Mouse (Mus musculus) forebrain, embryonic 13.5 days (tissue): ENCODE measurements around the gene Hrk. TPM values are rescaled to one million over a fixed set of nuclear protein-coding genes. Genes with fewer than 3 reads are reported as not detected.

Experiments used
- ATAC-seq: fragments of 200-750 bp; cut with Nextera tagmentation; 2 replicates; pipeline ENCODE4 v1.8.0; 2017
- H3K27ac ChIP-seq: fragments of 300-500 bp; sonication (generic); 2 replicates; pipeline ENCODE4 v1.5.1; 2015; ENCODE audit warnings: inconsistent platforms, mild to moderate bottlenecking, moderate library complexity
- H3K27me3 ChIP-seq: fragments of 300-500 bp; sonication (generic); 2 replicates; pipeline ENCODE4 v1.6.1; 2015; ENCODE audit warnings: mild to moderate bottlenecking, inconsistent platforms
- H3K36me3 ChIP-seq: fragments of 300-500 bp; sonication (generic); 2 replicates; pipeline ENCODE4 v1.6.1; 2015; ENCODE audit warnings: mild to moderate bottlenecking, inconsistent platforms; ENCODE audit not compliant: poor library complexity, severe bottlenecking
- H3K4me1 ChIP-seq: fragments of 300-500 bp; sonication (generic); 2 replicates; pipeline ENCODE4 v1.6.1; 2015; ENCODE audit warnings: inconsistent platforms
- H3K4me2 ChIP-seq: fragments of 300-500 bp; sonication (generic); 2 replicates; pipeline ENCODE4 v1.6.1; 2015; ENCODE audit warnings: inconsistent platforms, mild to moderate bottlenecking, moderate library complexity
- H3K4me3 ChIP-seq: fragments of 300-500 bp; sonication (generic); 2 replicates; pipeline ENCODE4 v1.5.1; 2015; ENCODE audit warnings: mild to moderate bottlenecking, inconsistent platforms
- H3K9ac ChIP-seq: fragments of 300-500 bp; sonication (generic); 2 replicates; pipeline ENCODE4 v1.6.1; 2015; ENCODE audit warnings: mild to moderate bottlenecking, inconsistent platforms
- H3K9me3 ChIP-seq: fragments of 300-500 bp; sonication (generic); replicated peaks from 2 replicates; pipeline ENCODE4 v1.6.1; 2016; ENCODE audit warnings: inconsistent platforms
- WGBS: fragments of 180-500 bp; shearing (Covaris S2); methylation state at CpG from one replicate; pipeline ENCODE4 v1.1.7; 2015; 5-methylcytosine and 5-hydroxymethylcytosine counted together
- polyA plus RNA-seq: library from polyadenylated mRNA; unstranded; fragments of >200 nt; fragmentation: Nextera tagmentation; extraction: Ambion mirVana; gene quantifications from 2 replicates; pipeline ENCODE4 v1.2.1, GENCODE M21; 2015

The Hrk gene
- polyA plus RNA-seq, 1 experiment from 2014 or later = 0.62 TPM

DNA sequence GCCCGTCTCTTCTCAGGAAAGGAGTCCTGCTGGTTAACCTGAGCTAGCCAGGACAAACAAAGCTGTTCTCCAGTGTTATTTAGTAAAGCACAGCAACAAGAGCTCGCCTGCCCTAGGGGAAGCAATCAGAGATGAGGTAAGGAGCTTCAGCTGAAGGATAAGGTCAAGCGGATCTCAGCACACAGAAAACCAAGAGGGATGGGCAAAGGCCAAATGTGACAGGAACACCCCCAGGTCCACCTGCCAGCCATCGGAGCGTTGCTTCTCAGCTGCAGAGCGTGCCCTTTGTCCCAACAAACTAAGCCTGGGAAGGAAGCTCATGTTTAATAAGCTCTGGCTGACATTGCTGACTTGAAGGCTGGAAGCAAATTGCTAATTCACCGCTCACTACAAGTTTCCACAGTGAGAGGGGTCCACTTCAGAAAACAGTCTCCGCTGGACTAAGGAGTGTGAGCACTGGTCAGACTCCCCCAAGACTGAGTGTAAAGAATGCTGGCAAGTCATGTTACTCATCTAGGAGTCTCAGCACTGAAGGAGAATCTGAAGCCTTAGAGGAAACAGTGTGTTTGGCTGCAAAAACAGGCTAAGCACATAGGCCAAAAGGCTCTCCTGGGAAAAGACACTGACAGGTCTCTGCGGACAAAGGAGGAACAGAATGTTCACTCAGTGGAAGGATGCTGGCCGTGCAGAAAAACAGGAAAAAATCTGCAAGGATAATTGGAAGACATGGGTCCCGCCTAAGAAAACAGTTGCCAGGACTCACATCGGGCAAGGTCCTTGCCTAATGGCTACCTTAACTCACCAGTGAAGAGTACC lies 21.0 kb upstream of the Hrk start:
- H3K9me3 ChIP-seq = no peaks in the 10 kb centered on the region
- H3K27me3 ChIP-seq = no peaks in the 10 kb centered on the region
- ATAC-seq = no peak
- no peak overlapping the region for H3K4me3 ChIP-seq
- peaks cover 46% of the 10 kb centered on the region for H3K36me3 ChIP-seq
- peaks cover 19% of the 10 kb centered on the region for H3K4me1 ChIP-seq
- H3K27ac ChIP-seq = no peak overlapping the region
- no peak overlapping the region for H3K4me2 ChIP-seq
- 84% methylated on average over 12 of the region's 12 CpGs for WGBS
- no peak overlapping the region for H3K9ac ChIP-seq

GRCm38 (mm10) chr5:118144327-118144726 lies 20.1 kb upstream of the Hrk start:
- no peaks in the 10 kb centered on the region for H3K9me3 ChIP-seq
- H3K4me1 ChIP-seq = peaks cover 19% of the 10 kb centered on the region
- H3K27me3 ChIP-seq = no peaks in the 10 kb centered on the region
- no peak overlapping the region for H3K4me3 ChIP-seq
- no peak overlapping the region for H3K9ac ChIP-seq
- WGBS = 89% methylated on average over 4 of the region's 4 CpGs
- no peak overlapping the region for H3K27ac ChIP-seq
- peaks cover 39% of the 10 kb centered on the region for H3K36me3 ChIP-seq
- no peak overlapping the region for H3K4me2 ChIP-seq
- no peak for ATAC-seq

DNA sequence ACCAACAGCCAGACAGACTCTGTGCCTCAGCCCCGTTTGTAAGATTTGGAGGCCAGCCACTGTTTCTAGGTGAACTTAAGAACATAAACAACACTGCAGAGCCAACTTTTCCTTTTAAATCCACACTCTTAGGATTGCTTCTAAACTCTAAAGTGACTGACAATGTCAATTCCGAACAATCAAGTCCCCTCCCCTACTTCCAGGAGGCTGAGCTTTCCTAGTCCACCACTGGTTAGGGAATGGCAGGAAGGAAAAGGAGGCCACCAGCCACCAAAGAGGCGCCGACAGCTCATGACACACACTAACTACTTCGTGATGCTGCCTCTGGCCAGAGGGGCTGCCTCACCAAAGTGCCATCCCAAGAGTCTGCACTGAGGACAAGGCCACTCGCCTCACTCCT lies 19.7 kb upstream of the Hrk start:
- no peak overlapping the region for H3K27ac ChIP-seq

GRCm38 (mm10) chr5:118145458-118145857 lies 19.0 kb upstream of the Hrk start:
- H3K27ac ChIP-seq = peak overlapping the region; percentile 74
- no peak overlapping the region for H3K4me2 ChIP-seq
- H3K4me3 ChIP-seq = no peak overlapping the region
- ATAC-seq = no peak
- peaks cover 19% of the 10 kb centered on the region for H3K4me1 ChIP-seq
- no peaks in the 10 kb centered on the region for H3K9me3 ChIP-seq
- no peak overlapping the region for H3K9ac ChIP-seq
- peaks cover 29% of the 10 kb centered on the region for H3K36me3 ChIP-seq
- 87% methylated on average over 3 of the region's 3 CpGs for WGBS
- H3K27me3 ChIP-seq = no peaks in the 10 kb centered on the region

More for the DNA sequence above, 19.7 kb upstream of the Hrk start:
- Histone ChIP-seq H3K4me3 (no peak overlapping the region), H3K27me3 (no peaks in the 10 kb centered on the region), H3K9ac (no peak overlapping the region), H3K36me3 (peaks cover 36% of the 10 kb centered on the region), H3K9me3 (no peaks in the 10 kb centered on the region), H3K4me1 (peaks cover 19% of the 10 kb centered on the region), H3K4me2 (no peak overlapping the region)
- WGBS = 86% methylated on average over 6 of the region's 6 CpGs
- no peak for ATAC-seq

DNA sequence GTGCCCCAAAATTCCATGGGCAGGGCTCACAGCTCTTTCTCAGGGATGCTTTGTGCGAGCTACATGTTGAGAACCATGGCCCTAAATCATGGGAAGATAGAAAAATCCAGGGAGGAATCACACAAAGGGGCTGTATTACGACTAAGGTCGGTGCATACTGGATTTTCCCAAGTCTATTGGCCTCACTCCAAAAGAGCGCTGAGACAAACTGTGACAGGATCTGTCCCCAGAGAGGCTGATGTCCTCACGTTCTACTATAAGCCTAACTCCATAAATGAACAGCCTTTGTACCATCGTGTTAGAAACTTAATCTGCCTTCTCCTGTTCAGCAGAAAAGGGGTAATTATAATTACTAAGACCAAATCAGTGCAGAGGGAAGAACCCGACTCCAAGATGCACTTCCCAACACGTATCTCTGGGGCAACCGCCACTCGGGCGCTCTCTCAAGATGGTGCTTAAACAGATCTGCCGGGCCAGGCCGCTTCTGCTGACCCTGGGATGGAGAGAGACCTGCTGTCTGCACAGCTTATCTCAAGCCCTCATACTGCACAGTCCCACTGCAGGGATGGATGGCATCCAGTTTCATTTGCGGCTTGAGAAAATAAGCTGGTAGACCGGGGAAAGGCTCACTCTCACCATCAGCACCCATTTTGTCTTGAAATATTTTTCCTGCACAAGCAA lies 18.3 kb upstream of the Hrk start:
- Histone ChIP-seq H3K9ac (no peak overlapping the region), H3K27ac (peak overlapping the region; percentile 74)

DNA sequence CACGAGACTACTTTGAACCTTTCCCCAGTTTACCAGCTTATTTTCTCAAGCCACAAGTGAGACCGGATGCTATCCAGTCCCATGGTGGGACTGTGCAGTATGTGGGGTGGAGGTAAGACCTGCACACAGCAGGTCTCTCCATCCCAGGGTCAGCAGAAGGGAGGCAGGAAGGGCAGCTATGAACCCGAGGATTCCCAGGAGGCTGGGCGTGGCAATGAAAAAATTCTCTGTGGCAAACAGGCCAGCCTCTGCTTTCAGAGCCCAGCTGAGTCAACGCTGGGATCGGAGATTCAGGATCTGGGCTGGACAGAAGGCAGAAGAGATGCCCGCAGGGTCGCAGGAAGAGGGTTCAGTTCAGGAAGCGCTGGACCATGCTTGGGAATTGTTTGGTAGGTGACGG lies 17.2 kb upstream of the Hrk start:
- no peak overlapping the region for H3K9ac ChIP-seq
- H3K4me2 ChIP-seq = no peak overlapping the region

More for the DNA sequence above, 18.3 kb upstream of the Hrk start:
- H3K4me3 ChIP-seq = no peak overlapping the region
- 75% methylated on average over 15 of the region's 15 CpGs for WGBS
- peaks cover 19% of the 10 kb centered on the region for H3K4me1 ChIP-seq
- no peak overlapping the region for H3K4me2 ChIP-seq
- H3K9me3 ChIP-seq = no peaks in the 10 kb centered on the region
- peaks cover 23% of the 10 kb centered on the region for H3K36me3 ChIP-seq
- ATAC-seq = no peak
- no peaks in the 10 kb centered on the region for H3K27me3 ChIP-seq

GRCm38 (mm10) chr5:118149711-118150110 lies 14.7 kb upstream of the Hrk start:
- Histone ChIP-seq H3K4me1 (peaks cover 39% of the 10 kb centered on the region), H3K27me3 (no peaks in the 10 kb centered on the region), H3K4me3 (no peak overlapping the region), H3K9ac (no peak overlapping the region), H3K27ac (no peak overlapping the region), H3K9me3 (no peaks in the 10 kb centered on the region), H3K36me3 (peaks cover 13% of the 10 kb centered on the region), H3K4me2 (no peak overlapping the region)
- WGBS = 78% methylated on average over 3 of the region's 3 CpGs
- no peak for ATAC-seq

More for the DNA sequence above, 17.2 kb upstream of the Hrk start:
- WGBS = 87% methylated on average over 10 of the region's 10 CpGs
- H3K4me3 ChIP-seq = no peak overlapping the region
- ATAC-seq = no peak
- H3K4me1 ChIP-seq = peaks cover 19% of the 10 kb centered on the region
- H3K36me3 ChIP-seq = peaks cover 20% of the 10 kb centered on the region
- 0 out of 2 replicates have a peak overlapping the region, but pooled peaks have one; percentile 21 for H3K27ac ChIP-seq
- no peaks in the 10 kb centered on the region for H3K27me3 ChIP-seq
- H3K9me3 ChIP-seq = no peaks in the 10 kb centered on the region

DNA sequence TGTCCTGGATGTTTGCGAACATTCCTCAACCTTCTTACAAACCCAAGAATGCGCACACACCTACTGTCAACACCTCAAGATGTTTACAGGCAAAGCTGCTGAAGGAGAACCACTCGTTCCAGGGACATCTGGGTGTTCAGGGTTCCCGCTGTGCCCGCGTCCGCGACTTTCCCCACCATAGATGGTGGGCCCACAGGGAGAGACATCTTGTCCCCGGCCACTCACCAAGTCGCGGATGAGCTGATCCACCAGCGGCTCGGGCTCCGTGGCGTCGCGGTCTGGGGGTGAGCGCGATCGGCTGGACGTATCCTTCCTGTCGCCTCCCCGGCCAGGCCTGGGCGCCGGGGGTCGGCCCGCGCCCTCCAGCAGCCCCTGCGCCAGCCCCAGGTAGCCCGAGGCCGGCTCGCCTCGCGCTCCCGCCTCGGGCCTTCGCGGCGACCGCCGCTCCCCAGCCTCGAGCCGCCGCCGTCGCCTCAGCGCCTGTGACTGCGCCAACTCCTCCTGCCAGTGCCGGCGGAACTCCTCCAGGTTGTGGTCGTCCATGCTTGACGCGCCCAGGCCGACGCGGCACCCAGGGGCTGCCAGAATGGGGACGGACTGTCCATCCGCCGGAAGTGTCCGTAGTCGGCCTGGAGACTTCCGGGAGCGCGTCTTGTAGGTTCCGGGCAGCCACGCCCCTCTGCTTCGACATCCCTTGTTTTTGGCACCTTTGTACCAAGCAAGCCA lies 9.4 kb upstream of the Hrk start, which contains the start of gene Fbxw8:
Gene Fbxw8, minus strand, starts transcription at position 626 of the 726 bp plus-strand sequence.
- H3K4me3 ChIP-seq = peak within 1 kb of the TSS; percentile 92
- no peak within 1 kb of the TSS for H3K27ac ChIP-seq
- peak within 1 kb of the TSS; percentile 93 for H3K9ac ChIP-seq
- H3K4me1 ChIP-seq = peaks cover 20% of the 10 kb centered on the region
- H3K36me3 ChIP-seq = peaks cover 9% of the 10 kb centered on the region
- H3K4me2 ChIP-seq = peak within 1 kb of the TSS; percentile 76
- peaks cover 4% of the 10 kb centered on the region; the same call in 1 of the 2 replicates for H3K27me3 ChIP-seq
- under 1% methylated on average over 64 of the region's 67 CpGs for WGBS
- peak; percentile 91 for ATAC-seq
- H3K9me3 ChIP-seq = no peaks in the 10 kb centered on the region

DNA sequence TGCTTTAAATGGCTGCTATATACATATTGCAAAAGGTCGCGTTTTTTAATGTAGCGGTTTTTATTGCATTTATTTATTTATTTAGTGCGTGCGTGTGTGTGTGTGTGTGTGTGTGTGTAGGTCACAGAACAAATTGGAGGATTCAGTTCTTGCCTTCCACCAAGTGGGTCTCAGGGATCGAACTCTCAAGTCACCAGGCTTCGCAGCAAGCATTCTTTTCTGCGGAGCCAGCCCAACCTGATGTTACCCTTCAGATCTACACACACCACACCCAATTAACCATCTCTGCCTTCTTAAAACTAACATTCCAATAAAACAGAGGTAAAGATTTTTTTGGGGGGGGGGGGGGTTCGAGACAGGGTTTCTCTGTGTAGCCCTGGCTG lies 8.9 kb upstream of the Hrk start:
- Histone ChIP-seq H3K36me3 (peaks cover 9% of the 10 kb centered on the region), H3K4me1 (peaks cover 20% of the 10 kb centered on the region), H3K9ac (peak overlapping the region; percentile 93), H3K27me3 (peaks cover 8% of the 10 kb centered on the region), H3K4me2 (peak overlapping the region; percentile 76), H3K27ac (no peak overlapping the region), H3K4me3 (peak overlapping the region; percentile 92), H3K9me3 (no peaks in the 10 kb centered on the region)
- ATAC-seq = no peak
- 13% methylated on average over 9 of the region's 9 CpGs for WGBS

GRCm38 (mm10) chr5:118156976-118157375 lies 7.5 kb upstream of the Hrk start:
- WGBS = 70% methylated on average over 4 of the region's 4 CpGs

DNA sequence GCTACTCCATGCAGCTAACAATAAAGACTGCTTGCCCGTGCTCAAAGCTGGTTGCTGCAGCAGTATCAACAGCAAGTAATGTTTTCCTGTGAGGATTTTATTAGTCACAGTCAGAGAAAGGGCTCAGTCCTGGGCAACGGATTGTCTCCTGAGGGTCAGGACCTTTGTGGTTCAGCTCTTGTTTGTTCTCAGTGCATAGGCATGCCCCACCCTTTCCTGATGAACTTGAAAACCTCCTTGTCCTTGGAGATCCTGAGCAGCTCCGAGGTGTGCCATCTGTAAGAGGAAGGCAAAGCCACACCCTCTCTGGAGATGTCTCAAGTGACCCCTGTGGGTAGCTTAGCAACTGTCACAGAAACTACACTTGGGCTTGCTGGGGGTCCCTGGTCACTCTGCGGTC lies 3.8 kb upstream of the Hrk start:
- ATAC-seq = no peak
- Histone ChIP-seq H3K27ac (no peak overlapping the region), H3K9me3 (no peaks in the 10 kb centered on the region), H3K4me3 (no peak overlapping the region), H3K4me1 (no peaks in the 10 kb centered on the region), H3K36me3 (no peaks in the 10 kb centered on the region), H3K9ac (no peak overlapping the region), H3K27me3 (peaks cover 43% of the 10 kb centered on the region), H3K4me2 (no peak overlapping the region)
- WGBS = 52% methylated on average over 4 of the region's 4 CpGs

More at GRCm38 (mm10) chr5:118156976-118157375, 7.5 kb upstream of the Hrk start:
- Histone ChIP-seq H3K4me1 (peaks cover 20% of the 10 kb centered on the region), H3K4me2 (no peak overlapping the region), H3K9me3 (no peaks in the 10 kb centered on the region), H3K27ac (no peak overlapping the region), H3K27me3 (peaks cover 17% of the 10 kb centered on the region), H3K36me3 (peaks cover 1% of the 10 kb centered on the region), H3K4me3 (no peak overlapping the region), H3K9ac (no peak overlapping the region)
- no peak for ATAC-seq

- ATAC-seq = no peak
- Histone ChIP-seq H3K36me3 (no peaks in the 10 kb centered on the region), H3K27ac (no peak overlapping the region), H3K9me3 (no peaks in the 10 kb centered on the region), H3K4me3 (no peak overlapping the region), H3K4me2 (no peak overlapping the region), H3K9ac (no peak overlapping the region), H3K27me3 (peaks cover 75% of the 10 kb centered on the region), H3K4me1 (peaks cover 5% of the 10 kb centered on the region; the same call in 1 of the 2 replicates)
These were observed 1.0 kb downstream of the Hrk start for GRCm38 (mm10) chr5:118165462-118165861.
